Mouse (Mus musculus): ENCODE measurements around the gene Rab3ip.

The Rab3ip gene

DNA sequence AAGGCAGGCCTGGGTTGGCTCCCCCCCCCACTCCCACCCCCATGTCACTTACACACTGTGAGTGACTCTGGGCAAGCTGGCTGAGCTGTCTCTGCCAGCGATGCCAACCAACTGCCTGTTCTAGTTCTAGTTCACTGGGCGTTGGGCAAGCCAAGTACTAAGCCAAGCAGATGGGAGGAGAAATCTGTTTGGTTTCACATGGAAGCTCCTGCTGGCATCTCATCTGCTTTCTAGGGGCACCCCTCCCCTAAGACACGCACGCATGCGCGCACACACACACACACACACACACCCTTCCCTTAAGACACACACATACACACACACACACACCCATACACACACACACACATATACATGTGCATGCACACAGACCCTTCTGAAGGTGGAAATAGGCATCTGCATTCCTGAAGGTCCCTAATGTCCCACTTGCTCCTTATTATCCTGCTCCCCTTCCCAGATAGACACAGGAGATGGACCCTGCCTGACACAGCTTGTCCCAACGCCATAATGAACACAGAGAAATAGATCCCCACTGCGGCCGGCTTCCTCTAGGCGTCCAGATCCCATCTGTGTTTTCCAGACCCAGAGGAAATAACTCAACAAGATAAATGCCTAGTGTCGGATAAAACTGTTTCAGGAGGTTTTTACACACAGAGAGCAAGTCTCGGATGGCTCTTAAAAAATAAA is 79.1 kb downstream of the Rab3ip start:
- DNase-seq (ENCODE audit: low read depth, low spot score) = peak; percentile 79

DNA sequence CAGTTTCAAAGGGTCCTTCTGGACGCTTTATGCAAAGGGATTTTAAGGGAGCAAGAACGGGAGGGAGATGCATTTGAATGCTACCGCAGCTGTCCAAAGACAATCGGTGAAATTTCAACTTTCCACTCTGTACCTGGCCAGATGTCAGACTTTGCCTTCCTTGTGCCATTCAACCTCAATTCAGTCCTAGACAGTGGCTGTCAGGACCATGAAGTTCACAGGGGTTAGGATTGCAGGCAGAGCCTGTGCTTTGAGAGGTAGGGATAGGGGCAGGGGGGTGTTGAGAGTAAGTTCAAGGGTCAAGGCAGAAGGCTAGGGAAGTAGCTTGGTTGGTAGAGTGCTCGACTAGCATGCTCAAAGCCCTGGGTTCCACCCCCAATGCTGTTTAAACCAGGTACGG is 79.8 kb downstream of the Rab3ip start:
- DNase-seq (ENCODE audit: low read depth, low spot score) = no peak
